Mouse (Mus musculus) heart, embryonic 14.5 days (tissue): ENCODE results near the gene 2310039H08Rik. TPM values are rescaled to one million over a fixed set of nuclear protein-coding genes. Genes with fewer than 3 reads are reported as not detected.
A peak's percentile ranks its signal among the peaks of the same experiment; 100 is the strongest.
"Not testable (repeated sequence)": the region's sequence is repeated elsewhere in the genome, so short reads cannot be mapped to it uniquely, and the experiment has no call there.

Source experiments
- ATAC-seq: fragments of 200-750 bp; cut with Nextera tagmentation; 2 replicates; pipeline ENCODE4 v1.8.0; 2017; ENCODE audit warnings: low read depth, moderate TSS enrichment; ENCODE audit not compliant: insufficient number of reproducible peaks, insufficient read depth, low FRiP score
- H3K27ac ChIP-seq, 2 experiments: fragments of 200-500 bp in 1 of 2; fragments of 300-500 bp in 1 of 2; sonication (generic) in 1 of 2; replicated peaks in 1 of 2; 2 replicates each; pipeline ENCODE4 v1.5.1; 2012 to 2014; ENCODE audit warnings: low read depth in 2 of 2, low read length in 2 of 2, control low read depth in 1 of 2, mild to moderate bottlenecking in 1 of 2, mixed read lengths in 1 of 2; ENCODE audit not compliant: control insufficient read depth in 1 of 2, insufficient read depth in 1 of 2
- H3K27me3 ChIP-seq: fragments of 300-500 bp; sonication (generic); 2 replicates; pipeline ENCODE4 v1.6.1; 2014; ENCODE audit warnings: mild to moderate bottlenecking, low read length, control low read depth; ENCODE audit not compliant: control insufficient read depth, insufficient read depth
- H3K36me3 ChIP-seq: fragments of 300-500 bp; sonication (generic); 2 replicates; pipeline ENCODE4 v1.6.1; 2014; ENCODE audit warnings: mild to moderate bottlenecking, control low read depth, low read length, mixed read lengths; ENCODE audit not compliant: control insufficient read depth, insufficient read depth
- H3K4me1 ChIP-seq, 2 experiments: fragments of 200-500 bp in 1 of 2; fragments of 300-500 bp in 1 of 2; sonication (generic) in 1 of 2; 2 replicates each; pipeline ENCODE4 v1.6.1; 2012 to 2014; ENCODE audit warnings: low read length in 2 of 2, control low read depth in 1 of 2, mixed read lengths in 1 of 2; ENCODE audit not compliant: control insufficient read depth in 2 of 2, insufficient read depth in 2 of 2
- H3K4me2 ChIP-seq: fragments of 300-500 bp; sonication (generic); 2 replicates; pipeline ENCODE4 v1.6.1; 2014; ENCODE audit warnings: mild to moderate bottlenecking, low read length
- H3K4me3 ChIP-seq, 2 experiments: fragments of 200-500 bp in 1 of 2; fragments of 300-500 bp in 1 of 2; sonication (generic) in 1 of 2; 2 replicates each; pipeline ENCODE4 v1.5.1; 2012 to 2014; ENCODE audit warnings: low read length in 2 of 2, mild to moderate bottlenecking in 2 of 2, control low read depth in 1 of 2, low read depth in 1 of 2, moderate library complexity in 1 of 2; ENCODE audit not compliant: control insufficient read depth in 1 of 2, insufficient read depth in 1 of 2
- H3K9ac ChIP-seq: fragments of 300-500 bp; sonication (generic); 2 replicates; pipeline ENCODE4 v1.6.1; 2014; ENCODE audit warnings: mild to moderate bottlenecking, low read length
- H3K9me3 ChIP-seq: fragments of 300-500 bp; sonication (generic); 2 replicates; pipeline ENCODE4 v1.6.1; 2016; ENCODE audit warnings: low read length, control low read depth; ENCODE audit not compliant: control insufficient read depth
- WGBS: fragments of 180-500 bp; shearing (Covaris S2); extraction: QIAGEN DNeasy Blood & Tissue Kit; methylation state at CpG from one replicate; pipeline ENCODE4 v1.1.7; 2014; 5-methylcytosine and 5-hydroxymethylcytosine counted together
- polyA plus RNA-seq: library from polyadenylated mRNA; unstranded; fragments of >200 nt; fragmentation: Nextera tagmentation; extraction: Ambion mirVana; gene quantifications from 2 replicates; pipeline ENCODE4 v1.2.1, GENCODE M21; 2014

The 2310039H08Rik gene
- polyA plus RNA-seq, 1 experiment from 2014 or later = 67.8 TPM

DNA sequence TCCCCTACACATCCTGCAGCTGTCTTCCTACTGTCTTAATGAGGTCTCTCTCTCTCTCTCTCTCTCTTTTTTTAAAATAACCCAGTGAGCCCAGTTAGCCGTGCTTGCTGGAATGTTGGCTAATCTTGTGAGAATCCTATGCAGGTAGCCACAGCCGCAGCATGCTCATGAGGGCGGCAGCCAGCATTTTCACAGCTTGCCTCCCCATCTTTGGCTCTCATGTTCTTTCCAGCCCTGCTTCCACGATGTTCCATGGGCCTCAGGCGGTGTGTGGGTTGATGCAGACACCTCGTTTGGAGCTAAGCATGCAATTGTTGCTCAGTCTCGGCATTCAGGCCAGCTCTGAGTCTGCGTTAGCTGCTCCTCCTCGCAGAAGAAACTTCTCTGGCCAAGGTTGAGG is 7.5 kb upstream of the 2310039H08Rik start:
- H3K36me3 ChIP-seq, ATAC-seq, H3K9ac ChIP-seq, H3K9me3 ChIP-seq, H3K4me3 ChIP-seq, H3K4me1 ChIP-seq, H3K27me3 ChIP-seq, H3K27ac ChIP-seq, H3K4me2 ChIP-seq: not testable (repeated sequence)
- WGBS = 63% methylated on average over 9 of the region's 9 CpGs

DNA sequence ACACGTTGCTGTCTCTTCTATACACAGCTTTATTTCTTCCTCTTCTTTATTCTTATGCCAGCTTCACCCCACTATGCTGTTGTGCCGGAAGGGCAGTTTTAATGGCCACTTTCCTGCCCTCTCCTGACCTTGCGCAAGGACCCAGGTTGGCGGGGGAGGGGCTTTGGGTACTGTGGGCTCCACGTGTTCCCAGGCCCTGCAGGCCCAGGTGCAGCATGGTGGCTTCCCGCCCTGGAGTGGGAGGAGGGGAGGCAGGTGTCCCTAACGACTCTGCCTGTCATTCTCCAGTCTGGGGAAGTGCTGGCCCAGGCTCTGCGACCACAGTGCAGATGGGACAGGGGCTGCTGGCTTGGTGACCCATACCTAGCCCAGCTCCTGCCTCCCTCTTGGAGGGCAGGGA is 4.6 kb upstream of the 2310039H08Rik start:
- Histone ChIP-seq H3K4me3 (no peak overlapping the region), H3K4me1 (peaks cover 3 to 6% of the 10 kb centered on the region in 2 experiments; a peak in 2 of 4 replicates), H3K27ac (no peak overlapping the region), H3K36me3 (no peaks in the 10 kb centered on the region), H3K9me3 (no peaks in the 10 kb centered on the region), H3K9ac (no peak overlapping the region), H3K4me2 (no peak overlapping the region), H3K27me3 (no peaks in the 10 kb centered on the region)
- WGBS = 55% methylated on average over 8 of the region's 8 CpGs
- no peak for ATAC-seq

DNA sequence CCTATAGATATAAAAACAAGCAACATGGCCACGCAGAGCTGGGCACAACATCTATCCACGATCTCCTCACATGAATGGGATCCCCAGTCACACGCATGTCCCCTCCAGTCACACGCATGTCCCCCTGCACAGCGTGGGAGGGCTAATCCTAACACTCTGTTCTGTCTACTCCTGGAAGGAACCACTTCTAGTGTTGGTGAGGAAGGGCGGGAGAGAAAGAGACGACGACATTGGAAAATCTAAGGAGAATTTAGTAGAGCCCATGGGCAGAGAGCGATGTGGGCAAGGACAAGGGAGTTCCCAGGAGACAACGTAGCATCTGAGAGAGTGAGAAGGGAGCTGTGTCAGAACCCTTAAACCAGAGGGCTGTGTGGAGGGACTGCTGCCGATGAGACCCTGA is 1.9 kb upstream of the 2310039H08Rik start:
- no peak overlapping the region for H3K9ac ChIP-seq
- no peaks in the 10 kb centered on the region for H3K9me3 ChIP-seq
- H3K4me3 ChIP-seq = no peak overlapping the region
- no peak overlapping the region for H3K4me2 ChIP-seq
- no peak for ATAC-seq
- H3K36me3 ChIP-seq = peaks cover 14% of the 10 kb centered on the region
- no peaks in the 10 kb centered on the region for H3K27me3 ChIP-seq
- 84% methylated on average over 11 of the region's 11 CpGs for WGBS
- no peak overlapping the region for H3K27ac ChIP-seq
- peaks cover 3 to 14% of the 10 kb centered on the region in 2 experiments for H3K4me1 ChIP-seq

DNA sequence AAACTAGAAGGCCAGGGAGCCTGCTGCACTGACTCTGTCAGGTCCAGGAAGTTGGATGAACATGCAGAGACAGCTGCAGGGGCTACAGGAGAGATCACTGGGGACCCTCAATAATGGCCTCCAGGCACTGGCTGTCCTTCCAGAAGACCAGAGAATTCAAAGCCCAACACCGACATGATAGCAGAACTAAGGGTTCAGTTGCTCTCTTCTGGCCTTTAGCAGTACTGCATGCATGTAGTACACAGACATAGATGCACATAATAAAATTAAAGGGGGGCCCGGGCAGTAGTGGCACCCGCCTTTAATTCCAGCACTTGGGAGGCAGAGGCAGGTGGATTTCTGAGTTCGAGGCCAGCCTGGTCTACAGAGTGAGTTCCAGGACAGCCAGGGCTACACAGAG is 1.4 kb upstream of the 2310039H08Rik start:
- WGBS = 84% methylated on average over 4 of the region's 4 CpGs
- Histone ChIP-seq H3K4me3 (no peak overlapping the region), H3K9ac (no peak overlapping the region), H3K4me1 (peaks cover 3 to 14% of the 10 kb centered on the region in 2 experiments), H3K27ac (no peak overlapping the region), H3K4me2 (no peak overlapping the region), H3K9me3 (no peaks in the 10 kb centered on the region), H3K27me3 (no peaks in the 10 kb centered on the region), H3K36me3 (peaks cover 19% of the 10 kb centered on the region)
- no peak for ATAC-seq

DNA sequence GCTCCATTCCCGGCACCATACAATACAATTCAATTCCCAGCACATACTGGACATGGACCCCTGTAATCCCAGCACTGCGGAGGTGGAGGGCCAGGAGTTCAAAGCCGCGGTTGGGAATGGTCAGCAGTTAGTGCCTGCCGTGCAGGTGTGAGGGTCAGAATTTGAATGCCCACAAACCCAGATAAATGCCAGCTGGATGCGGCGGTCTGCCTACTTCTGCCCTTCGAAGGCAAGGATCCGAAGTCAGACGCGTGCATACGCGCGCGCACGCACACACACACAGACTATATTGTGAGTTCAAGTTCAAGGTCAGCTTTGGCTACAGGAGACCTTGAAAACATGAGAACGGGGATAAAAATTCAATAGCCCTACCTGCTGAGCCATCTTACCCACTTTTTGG is 819 bp upstream of the 2310039H08Rik start:
- Histone ChIP-seq H3K36me3 (peaks cover 25% of the 10 kb centered on the region), H3K4me2 (peak overlapping the region; percentile 68), H3K4me3 (peak overlapping the region in 1 of 2 experiments; percentile 81; a peak in 2 of 4 replicates), H3K27me3 (no peaks in the 10 kb centered on the region), H3K9me3 (no peaks in the 10 kb centered on the region), H3K9ac (peak overlapping the region; percentile 88), H3K4me1 (peaks cover 3 to 14% of the 10 kb centered on the region in 2 experiments), H3K27ac (no peak overlapping the region)
- ATAC-seq = no peak
- 64% methylated on average over 17 of the region's 17 CpGs for WGBS

DNA sequence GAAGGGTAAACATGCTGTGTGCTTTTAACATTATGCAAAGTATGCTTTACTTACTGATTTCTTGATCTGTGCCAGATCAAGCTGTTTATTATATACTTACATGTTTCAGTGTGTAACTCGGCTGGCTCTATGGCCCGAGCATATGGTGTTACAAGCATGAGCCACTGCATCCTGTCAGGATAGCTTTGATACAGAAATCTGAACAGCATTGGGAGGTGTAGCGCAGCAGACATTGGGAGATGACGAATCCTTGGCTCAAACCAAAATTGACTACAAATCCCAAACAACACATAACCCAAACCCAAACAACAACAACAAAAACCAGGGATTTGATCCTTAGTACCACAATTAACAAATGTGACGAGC is 414 bp upstream of the 2310039H08Rik start:
- 8% methylated on average over 5 of the region's 5 CpGs for WGBS
- no peak for ATAC-seq

DNA sequence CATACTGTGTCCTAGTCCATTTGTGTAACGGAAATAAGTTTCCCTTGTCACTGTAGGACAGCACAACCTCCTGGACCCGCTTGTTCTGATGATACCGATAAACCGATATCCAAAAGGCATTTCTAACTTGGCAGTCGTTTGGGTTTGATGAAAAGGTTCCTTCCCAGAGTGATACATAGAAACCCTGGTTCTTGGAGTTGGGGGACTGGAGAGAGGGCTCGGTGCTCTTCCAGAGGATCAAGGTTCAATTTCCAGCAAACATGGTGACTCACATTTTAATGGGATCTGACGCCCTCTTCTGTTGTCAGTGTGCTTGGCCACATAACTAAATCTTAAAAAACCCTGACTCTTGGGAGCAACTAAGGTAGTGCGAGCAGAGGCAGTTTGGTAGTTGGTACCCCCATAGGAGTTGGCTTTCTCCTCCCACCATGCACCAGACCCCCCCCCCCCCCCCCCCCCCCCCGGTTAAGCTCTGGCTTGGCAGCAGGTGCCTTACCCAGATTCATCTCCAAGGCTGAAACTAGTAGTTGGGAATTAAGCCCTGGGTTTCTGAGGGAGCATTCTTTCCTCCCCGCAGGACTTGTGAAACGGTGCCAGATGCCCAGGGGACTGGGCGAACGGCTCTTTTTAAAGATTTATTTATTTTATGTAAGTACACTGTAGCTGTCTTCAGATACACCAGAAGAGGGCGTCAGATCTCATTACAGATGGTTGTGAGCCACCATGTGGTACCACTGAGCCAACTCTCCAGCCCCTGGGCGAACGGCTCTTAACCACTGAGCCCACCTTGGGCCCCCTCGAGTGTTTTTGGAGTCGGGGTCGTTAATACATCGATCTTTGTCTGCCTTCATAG is 1.1 kb downstream of the 2310039H08Rik start:
- Histone ChIP-seq H3K9ac (peak overlapping the region; percentile 88), H3K27ac (peak overlapping the region; percentile 49 to 76; a peak in 3 of 4 replicates), H3K9me3 (no peaks in the 10 kb centered on the region), H3K27me3 (no peaks in the 10 kb centered on the region), H3K4me2 (peak overlapping the region; percentile 68), H3K36me3 (peaks cover 43% of the 10 kb centered on the region), H3K4me1 (peaks cover 3 to 14% of the 10 kb centered on the region in 2 experiments), H3K4me3 (peak overlapping the region; percentile 75 to 81)
- no peak; the same call in 1 of the 2 replicates for ATAC-seq
- WGBS = 9% methylated on average over 19 of the region's 20 CpGs

More for the DNA sequence above, 414 bp upstream of the 2310039H08Rik start:
- Histone ChIP-seq H3K4me2 (peak overlapping the region; percentile 68), H3K4me3 (peak overlapping the region; percentile 75 to 81), H3K9me3 (no peaks in the 10 kb centered on the region), H3K27me3 (no peaks in the 10 kb centered on the region), H3K36me3 (peaks cover 28% of the 10 kb centered on the region), H3K9ac (peak overlapping the region; percentile 88), H3K27ac (peak overlapping the region; percentile 67 to 76), H3K4me1 (peaks cover 3 to 14% of the 10 kb centered on the region in 2 experiments)
